Mouse (Mus musculus): ENCODE results near the gene Rab34.

The Rab34 gene

DNA sequence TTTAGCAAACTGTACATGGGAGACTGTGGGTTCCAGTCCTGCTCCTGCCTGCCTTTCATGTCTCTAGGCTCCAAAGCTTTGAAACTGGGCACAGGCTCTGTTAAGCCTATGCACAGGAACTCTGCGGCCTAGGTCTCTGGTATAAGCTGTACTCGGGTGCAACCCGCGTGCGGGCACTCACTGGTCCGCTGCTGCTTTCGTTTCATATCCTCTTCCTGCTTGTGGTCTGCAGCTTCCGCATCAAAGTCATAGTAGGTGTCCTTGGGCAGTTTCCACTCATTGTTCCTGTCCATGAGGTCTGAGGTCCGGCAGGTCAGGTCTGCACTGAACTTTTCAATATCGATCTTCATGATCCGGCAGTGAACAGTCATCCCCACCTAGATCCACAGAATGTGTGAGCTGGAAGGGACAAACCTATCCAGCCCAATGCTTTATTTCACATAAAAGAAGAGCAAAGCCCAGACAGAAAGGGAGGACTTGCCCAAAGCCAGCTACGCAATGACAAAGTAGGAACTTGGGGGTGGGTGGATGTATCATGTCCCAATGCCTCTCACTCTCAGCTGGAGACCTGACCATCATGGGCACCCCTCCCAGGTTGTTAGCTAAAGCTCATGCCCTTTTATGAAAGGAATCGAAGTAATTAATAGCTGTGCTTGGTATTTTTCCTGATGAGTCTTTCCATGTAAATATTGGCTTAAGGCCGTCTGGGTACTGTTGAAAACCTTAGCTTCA lies 25.0 kb downstream of the Rab34 start:
- DNase-seq (ENCODE audit: low spot score) = no peak

DNA sequence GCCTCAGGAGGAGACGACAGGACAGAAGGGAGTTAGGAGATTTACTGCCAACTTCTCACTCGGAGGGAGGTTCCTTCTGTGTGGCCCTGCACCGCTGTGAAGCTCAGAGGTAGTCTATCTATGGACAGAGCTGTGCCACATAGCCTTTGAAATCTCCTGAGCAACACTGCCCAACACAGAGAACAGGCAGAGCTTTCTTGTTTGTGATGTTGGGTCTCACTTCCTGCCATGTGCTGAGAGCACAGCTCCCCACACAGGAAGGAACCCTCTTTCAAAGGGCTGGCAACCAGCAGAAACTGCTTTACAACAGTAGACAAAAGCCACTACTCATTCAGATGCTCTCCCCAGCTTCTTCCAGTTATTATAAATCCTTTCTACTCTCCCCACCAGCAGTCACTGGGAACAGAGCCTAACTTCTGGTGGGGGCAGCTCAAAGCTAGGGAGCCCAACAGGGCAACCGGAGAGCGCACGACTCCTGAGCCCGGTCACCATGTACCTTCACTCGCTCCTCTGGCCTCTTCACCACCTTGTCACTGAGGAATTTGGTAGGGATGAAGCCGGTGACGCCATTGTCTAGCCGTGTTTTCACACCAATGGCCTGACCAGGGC lies 27.6 kb downstream of the Rab34 start:
- no peak for DNase-seq (ENCODE audit: low spot score)

DNA sequence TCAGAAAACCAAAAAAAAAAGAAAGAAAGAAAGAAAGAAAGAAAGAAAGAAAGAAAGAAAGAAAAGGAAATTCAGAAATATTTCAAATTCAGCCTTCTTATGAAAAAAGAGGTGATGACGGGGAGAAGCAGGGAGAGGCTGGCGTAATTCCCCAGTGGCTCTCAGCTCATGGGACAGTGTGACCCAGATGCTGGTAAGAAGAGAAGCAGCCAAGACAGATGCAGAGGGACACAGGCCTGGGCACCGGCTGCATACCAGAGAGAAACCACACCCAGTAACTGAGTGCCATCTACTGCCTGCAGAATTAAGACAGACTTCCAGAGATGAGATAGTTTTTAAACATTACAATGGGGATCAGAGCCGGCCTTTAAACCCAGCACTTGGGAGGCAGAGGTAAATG lies 35.4 kb downstream of the Rab34 start:
- no peak for DNase-seq (ENCODE audit: low spot score)

DNA sequence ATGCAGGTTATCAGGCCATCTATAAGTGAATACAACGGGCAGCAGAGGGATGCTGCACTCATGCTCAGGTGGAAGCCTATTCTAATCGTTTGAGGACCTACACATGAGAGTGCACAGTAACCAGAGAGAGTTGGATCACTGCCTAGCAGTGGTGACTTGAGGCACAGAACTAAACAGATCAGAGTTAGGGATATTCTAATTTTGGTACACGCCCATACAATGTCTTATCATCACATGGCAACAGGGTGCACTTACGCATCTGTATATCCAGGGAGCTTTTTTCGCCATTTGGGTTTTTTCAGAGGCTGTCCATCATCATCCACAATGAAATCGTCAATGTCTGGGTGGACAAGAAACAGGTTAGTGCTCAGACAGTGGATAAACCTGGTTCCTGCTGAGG lies 43.3 kb downstream of the Rab34 start:
- no peak for DNase-seq (ENCODE audit: low spot score)

DNA sequence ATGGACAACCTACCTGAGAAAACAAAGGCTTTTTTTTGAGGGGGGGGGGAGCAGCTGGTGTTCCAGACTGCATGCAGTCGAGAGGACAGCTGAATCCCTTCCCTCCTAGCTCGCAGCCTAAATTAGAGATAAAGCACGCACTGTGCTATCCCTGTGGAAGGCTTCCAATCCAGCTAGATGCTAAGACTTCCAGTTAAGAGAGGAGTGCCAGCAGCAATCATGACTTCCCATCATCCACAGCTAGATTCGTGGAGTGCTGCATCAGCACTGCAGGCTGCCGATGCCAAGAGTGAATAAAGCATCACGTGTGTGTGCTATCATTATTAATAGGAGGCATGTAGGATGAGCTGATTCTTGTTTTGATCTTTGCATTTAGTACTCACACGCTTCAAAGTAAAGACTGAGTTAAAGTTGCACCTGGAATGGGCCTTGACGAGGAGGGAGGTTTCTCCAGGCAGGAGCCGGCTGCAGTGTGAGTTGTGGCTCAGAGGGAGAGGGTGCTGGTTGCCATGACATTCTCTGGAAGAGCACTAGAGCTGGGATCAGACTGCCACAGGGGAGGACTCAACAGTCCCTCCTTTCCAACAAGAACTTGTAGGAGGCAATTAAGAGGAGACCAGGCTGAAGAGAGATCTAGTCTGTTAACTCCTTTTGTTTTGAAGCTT lies 52.1 kb downstream of the Rab34 start:
- no peak for DNase-seq (ENCODE audit: low spot score)

Measured in urinary bladder, postnatal 25 days (tissue).